Mouse (Mus musculus) Patski (cell line): ENCODE results near the gene Lnpep. TPM values are rescaled to one million over a fixed set of nuclear protein-coding genes. Genes with fewer than 3 reads are reported as not detected.
"Not testable (repeated sequence)": the region's sequence is repeated elsewhere in the genome, so short reads cannot be mapped to it uniquely, and the experiment has no call there.

Source experiments
- ATAC-seq: fragments of 100-300 bp; one replicate; pipeline ENCODE4 v1.8.0; 2021
- CTCF ChIA-PET: fragments of 350-600 bp; sonication (Branson Sonifier 250); formaldehyde crosslinking; loops from one replicate; lab custom pipeline; 2022; ENCODE audit warnings: inconsistent platforms; lab: Charles Lee
- POLR2A ChIA-PET: fragments of 350-600 bp; sonication (Branson Sonifier 250); formaldehyde crosslinking; loops from one replicate; lab custom pipeline; 2022; ENCODE audit warnings: antibody characterized with exemption, inconsistent platforms; lab: Charles Lee
- DNase-seq: peaks from one replicate; pipeline ENCODE4 v3.0.0-alpha.2; 2011; ENCODE audit warnings: low read depth, low spot score
- H3K27me3 ChIP-seq: fragments of 371-371 bp; one replicate; pipeline ENCODE4 v1.5.1; 2021
- CTCF ChIP-seq: fragments of 100-300 bp; IDR thresholded peaks from one replicate; pipeline ENCODE4 v1.5.1; 2021
- in situ Hi-C: fragments of 300-500 bp; cut with MboI; formaldehyde crosslinking; loops from 3 replicates; pipeline ENCODE4 v1.11.1; 2018; ENCODE audit warnings: low pct_unique_long_range_greater_than_20kb, mixed read lengths
- polyA plus RNA-seq: library from polyadenylated mRNA; unstranded; gene quantifications from one replicate; pipeline ENCODE4 v1.2.3, GENCODE M21; 2021

Gene Lnpep
- polyA plus RNA-seq: 34.8 TPM

DNA sequence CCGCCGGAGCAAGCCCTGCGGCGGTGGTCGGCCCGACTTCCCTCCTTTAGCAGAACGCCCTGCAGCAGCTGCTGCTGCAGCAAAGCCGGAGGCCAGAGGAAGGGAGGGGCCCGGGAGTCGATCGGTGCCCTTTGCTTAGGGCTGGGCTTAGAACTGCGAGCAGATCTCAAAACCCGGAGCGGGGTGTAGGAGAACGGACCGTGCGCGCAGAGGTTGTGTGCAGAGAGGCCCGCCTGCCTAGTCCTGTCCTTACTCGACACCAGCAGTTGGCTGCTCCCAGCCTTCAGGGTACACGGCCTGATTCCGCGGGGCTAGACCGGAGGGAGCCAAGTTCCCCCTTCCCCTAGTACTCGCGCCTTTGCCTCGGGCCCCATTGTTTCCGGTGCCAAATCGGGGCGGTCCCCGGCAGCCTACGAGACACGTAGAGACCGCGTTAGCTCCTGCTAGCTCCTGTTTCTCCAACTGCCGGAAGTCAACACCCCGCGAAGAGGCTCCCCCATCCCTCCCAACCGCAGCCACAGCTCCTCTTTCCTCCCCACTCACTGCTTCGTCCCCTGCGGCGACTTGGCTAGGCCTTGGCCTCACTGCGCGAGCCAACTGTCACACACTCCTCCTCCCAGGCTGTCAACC, at the start of gene Lnpep:
Lnpep (minus strand) TSS at position 94 of the 630 bp plus-strand sequence.
- peak; percentile 64 for DNase-seq
- CTCF ChIA-PET: interaction anchor here (1.1 to 2.4 kb wide), 4 partner anchors 12 to 233 kb away, joined by 3 to 8 read pairs (median 4); no protein-coding TSS in a partner anchor
- H3K27me3 ChIP-seq: no peaks in the 10 kb centered on the region
- no peak for TF ChIP-seq CTCF
- in situ Hi-C loops: loop anchor here (10.0 to 25.0 kb wide), 2 partner anchors 210 to 1813 kb away; no protein-coding TSS in a partner anchor
- POLR2A ChIA-PET: interaction anchor here (1.6 kb wide), 1 partner anchor 22 kb away, joined by 5 read pairs; no protein-coding TSS in a partner anchor
- ATAC-seq: peak; percentile 87

DNA sequence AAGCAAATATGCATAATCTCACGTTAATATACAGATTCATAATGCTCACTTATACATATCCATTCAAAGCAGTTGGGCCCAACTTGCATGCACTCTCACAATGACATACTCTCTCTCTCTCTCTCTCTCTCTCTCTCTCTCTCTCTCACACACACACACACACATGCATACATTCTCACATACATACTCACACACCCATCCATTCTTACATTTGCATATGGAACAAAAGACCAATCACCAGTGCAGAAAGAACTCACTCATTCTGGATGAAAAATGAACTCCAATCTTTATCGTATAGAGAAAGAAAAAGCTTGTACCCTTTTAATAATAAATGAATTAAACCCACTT, 31.0 kb upstream of the Lnpep start:
- DNase-seq (no peak), ATAC-seq (no peak)
- CTCF ChIA-PET: no interaction called here
- in situ Hi-C loops: no loop called here
- peaks cover 14% of the 10 kb centered on the region for H3K27me3 ChIP-seq
- POLR2A ChIA-PET: no interaction called here
- TF ChIP-seq CTCF: no peak

DNA sequence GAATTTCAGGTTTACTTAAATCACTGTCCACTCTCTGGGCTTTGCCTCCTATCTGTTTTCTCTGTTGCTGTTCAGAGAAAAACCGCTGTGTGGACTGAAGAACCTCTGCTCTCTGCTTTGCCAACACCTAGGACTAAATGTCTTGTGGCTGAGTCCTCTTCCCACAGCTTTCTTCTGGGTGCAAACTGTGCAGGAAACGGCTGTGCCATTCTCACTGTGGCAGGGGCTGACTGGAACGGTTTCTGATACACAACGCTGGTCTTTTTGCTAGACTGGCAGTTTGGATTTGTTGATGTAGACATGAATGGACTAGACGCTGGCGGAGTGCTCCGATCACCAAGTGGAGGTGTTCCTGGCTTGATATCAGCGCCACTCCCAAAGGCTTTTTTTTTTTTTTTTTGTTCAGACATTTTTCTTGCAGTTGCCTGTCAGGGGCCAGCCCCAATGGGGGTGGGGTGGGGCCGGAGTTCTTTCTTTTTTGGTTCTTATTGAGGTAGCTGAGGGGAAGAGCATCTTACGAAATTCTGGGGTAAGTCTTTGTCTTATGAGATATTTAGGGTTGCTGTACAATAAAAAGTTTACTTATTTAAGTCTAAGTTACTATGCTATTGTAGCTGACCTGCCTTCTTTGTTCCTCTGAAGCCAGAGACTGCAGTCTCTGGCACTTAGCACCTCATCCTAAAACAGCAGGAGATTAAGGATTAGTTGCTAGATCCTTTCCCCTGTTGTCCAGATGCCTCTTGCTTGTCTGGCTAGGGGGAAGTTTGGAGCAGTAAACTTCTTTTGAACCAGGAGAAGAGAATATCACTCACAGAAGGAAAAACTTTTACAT, 30.4 kb upstream of the Lnpep start:
- no peak for TF ChIP-seq CTCF
- POLR2A ChIA-PET: no interaction called here
- DNase-seq: no peak
- no peak for ATAC-seq
- CTCF ChIA-PET: no interaction called here
- H3K27me3 ChIP-seq: peaks cover 14% of the 10 kb centered on the region
- in situ Hi-C loops: no loop called here

DNA sequence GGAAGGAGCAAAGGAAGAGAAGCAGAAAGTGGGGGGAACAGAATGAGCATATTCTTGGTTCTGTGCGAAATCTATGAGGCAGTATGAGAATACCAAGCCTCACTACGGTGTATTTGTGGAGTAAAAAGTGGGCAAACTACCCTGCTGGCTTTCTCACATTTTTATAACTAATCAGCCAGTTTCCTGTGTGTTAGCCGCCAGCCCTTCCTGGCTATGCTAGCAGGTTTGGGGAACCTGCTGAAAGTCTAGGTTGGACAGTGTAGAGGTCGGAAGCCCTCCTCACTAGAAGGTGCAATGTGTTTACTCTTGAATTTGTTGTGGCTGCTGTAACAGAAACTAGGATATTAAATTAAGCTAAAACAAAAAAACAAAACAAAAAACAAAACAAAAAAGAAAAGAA, 27.7 kb upstream of the Lnpep start:
- DNase-seq (no peak), ATAC-seq (no peak)
- TF ChIP-seq CTCF: no peak
- ChIA-PET CTCF (interaction anchor here (1.0 to 1.3 kb wide), 2 partner anchors 13 to 249 kb away, joined by 3 read pairs; no protein-coding TSS in a partner anchor), POLR2A (no interaction called here)
- H3K27me3 ChIP-seq: peaks cover 17% of the 10 kb centered on the region
- in situ Hi-C loops: no loop called here

DNA sequence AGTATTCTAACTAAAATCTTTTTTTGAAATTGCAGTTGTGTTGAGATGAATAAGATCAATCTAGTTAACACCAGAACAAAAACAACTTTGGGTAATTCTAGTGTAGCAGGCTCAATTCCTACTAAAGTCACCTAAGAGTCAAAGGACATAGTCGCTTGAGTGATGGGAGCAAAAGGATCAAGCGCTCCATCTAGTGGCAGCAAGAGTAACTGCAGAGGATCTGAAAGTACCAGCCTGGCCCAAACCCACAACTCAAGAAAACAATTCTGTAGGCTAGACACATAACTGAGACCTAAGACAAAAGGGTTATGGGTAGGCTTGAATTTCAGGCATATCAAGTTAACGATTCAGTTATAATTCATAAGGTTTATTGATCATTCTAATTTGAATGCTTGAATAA, 20.9 kb upstream of the Lnpep start:
- CTCF ChIA-PET: interaction anchor here (0.9 to 5.4 kb wide), 4 partner anchors 32 to 250 kb away, joined by 3 to 56 read pairs (median 4); no protein-coding TSS in a partner anchor

GRCm38 (mm10) chr17:17637387-17637786, 12.5 kb upstream of the Lnpep start:
- in situ Hi-C loops: loop anchor here (25.0 kb wide), 1 partner anchor 1825 kb away; no protein-coding TSS in a partner anchor
- ATAC-seq (no peak), DNase-seq (no peak)
- ChIA-PET POLR2A (no interaction called here), CTCF (interaction anchor here (1.2 kb wide), 1 partner anchor 244 kb away, joined by 3 read pairs; no protein-coding TSS in a partner anchor)
- TF ChIP-seq CTCF: no peak
- no peaks in the 10 kb centered on the region for H3K27me3 ChIP-seq

More for the DNA sequence above, 20.9 kb upstream of the Lnpep start:
- DNase-seq: no peak
- POLR2A ChIA-PET: no interaction called here
- peak; percentile 96 for TF ChIP-seq CTCF
- peak; percentile 86 for ATAC-seq
- in situ Hi-C loops: loop anchor here (5.0 to 25.0 kb wide), 2 partner anchors 253 to 1833 kb away; no protein-coding TSS in a partner anchor
- peaks cover 15% of the 10 kb centered on the region for H3K27me3 ChIP-seq

DNA sequence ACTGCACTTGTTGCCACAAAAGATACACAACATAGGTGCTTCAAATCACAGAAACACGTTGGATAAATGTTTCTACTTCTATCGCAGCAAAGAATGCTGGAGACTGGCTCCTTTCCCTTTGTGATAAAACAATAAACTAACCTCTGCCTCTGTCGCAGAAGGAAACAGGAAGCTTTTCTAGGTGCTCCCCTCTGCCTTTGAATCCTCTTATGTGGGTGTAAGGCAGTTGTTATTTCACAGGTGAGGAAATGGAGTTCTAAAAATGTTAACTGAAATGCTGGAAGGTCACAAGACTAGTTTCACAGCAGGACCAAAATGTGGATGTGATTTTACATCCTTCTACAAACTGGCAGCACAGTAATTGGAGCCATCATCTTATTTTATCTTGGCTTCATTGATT, 11.3 kb upstream of the Lnpep start:
- POLR2A ChIA-PET: no interaction called here
- CTCF ChIA-PET: no interaction called here
- no peak for TF ChIP-seq CTCF
- in situ Hi-C loops: loop anchor here (25.0 kb wide), 1 partner anchor 1824 kb away; no protein-coding TSS in a partner anchor
- no peak for ATAC-seq
- no peak for DNase-seq
- no peaks in the 10 kb centered on the region for H3K27me3 ChIP-seq

GRCm38 (mm10) chr17:17634033-17634432, 9.2 kb upstream of the Lnpep start:
- in situ Hi-C loops: loop anchor here (25.0 kb wide), 1 partner anchor 1822 kb away; no protein-coding TSS in a partner anchor
- ChIA-PET CTCF (no interaction called here), POLR2A (no interaction called here)
- no peak for TF ChIP-seq CTCF
- ATAC-seq (no peak), DNase-seq (no peak)
- H3K27me3 ChIP-seq: no peaks in the 10 kb centered on the region

- no peak for DNase-seq
- no peak for TF ChIP-seq CTCF
- in situ Hi-C loops: loop anchor here (25.0 kb wide), 1 partner anchor 1820 kb away; no protein-coding TSS in a partner anchor
- ChIA-PET CTCF (interaction anchor here (1.2 kb wide), 1 partner anchor 52 kb away, joined by 3 read pairs; no protein-coding TSS in a partner anchor), POLR2A (no interaction called here)
- H3K27me3 ChIP-seq: no peaks in the 10 kb centered on the region
- ATAC-seq: peak; percentile 92
Measured at GRCm38 (mm10) chr17:17631985-17632384, 7.1 kb upstream of the Lnpep start.

DNA sequence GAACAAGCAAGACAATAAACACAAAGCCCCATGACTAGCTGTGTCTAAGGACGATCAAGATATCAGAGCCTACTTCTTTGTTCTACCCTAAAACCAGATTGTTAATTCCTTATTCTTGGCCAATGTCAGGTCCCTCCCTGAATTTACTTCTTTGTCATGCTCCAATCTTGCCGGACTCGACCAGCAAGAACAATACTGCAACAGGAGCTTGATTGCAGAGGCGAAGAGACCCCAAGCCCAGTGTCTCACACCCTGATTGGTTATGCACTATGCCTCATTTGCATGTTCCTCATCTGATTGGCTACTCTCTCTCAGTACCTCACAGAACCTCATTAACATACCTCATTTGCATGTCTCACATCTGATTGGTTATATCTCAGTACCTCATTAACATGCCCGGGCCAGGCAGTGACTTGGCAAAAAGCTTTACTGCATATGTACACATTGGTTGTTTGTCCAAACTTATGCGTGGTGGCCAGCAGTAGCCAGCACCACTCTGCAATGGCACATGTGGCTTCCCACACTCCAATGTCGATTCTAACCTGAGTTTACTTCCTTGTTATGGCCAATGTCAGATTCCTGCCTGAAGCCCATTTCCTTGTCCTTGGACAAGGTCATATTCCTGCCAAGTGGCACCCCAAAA, 3.5 kb upstream of the Lnpep start:
- ATAC-seq: not testable (repeated sequence)
- CTCF ChIA-PET: interaction anchor here (1.2 kb wide), 1 partner anchor 234 kb away, joined by 5 read pairs; no protein-coding TSS in a partner anchor

More for the DNA sequence above, 3.5 kb upstream of the Lnpep start:
- POLR2A ChIA-PET, H3K27me3 ChIP-seq, DNase-seq: not testable (repeated sequence)
- in situ Hi-C loops: loop anchor here (10.0 to 25.0 kb wide), 2 partner anchors 206 to 1816 kb away; no protein-coding TSS in a partner anchor
